In the genomic region with DNA sequence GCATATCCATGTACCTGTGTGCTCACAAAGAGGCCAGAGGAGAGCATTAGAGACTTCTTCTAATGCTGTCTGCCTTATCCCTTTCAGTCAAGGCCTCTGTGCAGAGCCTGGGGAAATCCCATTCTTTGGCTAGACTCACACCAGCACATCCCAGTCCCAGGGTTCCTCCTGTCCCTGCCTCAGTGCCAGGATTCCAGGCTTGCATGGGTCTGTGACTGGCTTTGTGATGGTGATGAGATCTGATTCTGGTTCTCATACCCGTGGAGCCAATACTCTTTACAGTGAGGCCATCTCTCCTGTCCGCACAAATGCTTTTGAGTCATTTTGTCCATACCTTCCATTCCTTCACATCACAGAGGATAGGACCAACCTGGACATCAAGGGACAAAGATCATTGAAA, we compare ENCODE assay signal across 12 mouse cellular contexts.
"Had no signal": no experiment of that assay in that cellular context is flagged by ENCODE, and none has a peak within 500 bp of the region (broad histone marks: within the 10 kb centered on the region; RNA-seq: fewer than 3 reads in every experiment).

No protein-coding gene starts in this region.

- DNase-seq: retina, postnatal 1 day; right cerebral cortex, adult 18-20 months; right cerebral cortex, postnatal 14 days; right cerebral cortex, postnatal 25 days; right cerebral cortex, postnatal 4 days; spleen, adult 18-20 months; thymus, adult 18-20 months; thymus, adult 2 months; thymus, postnatal 14 days; thymus, postnatal 25 days; thymus, postnatal 36 days; thymus, postnatal 4 days had no signal
